Mouse (Mus musculus) retina, postnatal 7 days (tissue): ENCODE measurements around the gene Hmga1b.
A peak's percentile ranks its signal among the peaks of the same experiment; 100 is the strongest.
"Not testable (repeated sequence)": the region's sequence is repeated elsewhere in the genome, so short reads cannot be mapped to it uniquely, and the experiment has no call there.

Experiments
- DNase-seq: peaks from one replicate; pipeline ENCODE4 v3.0.0-alpha.2; 2012; ENCODE audit warnings: low read depth, low spot score

Gene Hmga1b

GRCm38 (mm10) chr11:120762672-120763041, at the start of gene Hmga1b:
Gene Hmga1b (plus strand): TSS chr11:120762794.
- not testable (repeated sequence) for DNase-seq

- peak; percentile 96 for DNase-seq
Measured at GRCm38 (mm10) chr11:120713580-120714518, 48.7 kb upstream of the Hmga1b start, which contains the start of the genes Cenpx and Lrrc45. Gene Cenpx (minus strand): TSS chr11:120713738. Gene Lrrc45 (plus strand): TSS chr11:120713925.

- DNase-seq, result no peak
Measured at GRCm38 (mm10) chr11:120714546-120714945, 48.0 kb upstream of the Hmga1b start.

GRCm38 (mm10) chr11:120715131-120715530, 47.5 kb upstream of the Hmga1b start:
- DNase-seq, result no peak

- DNase-seq, result no peak
Measured at GRCm38 (mm10) chr11:120719242-120719641, 43.4 kb upstream of the Hmga1b start.

- DNase-seq, result no peak
Measured at GRCm38 (mm10) chr11:120719841-120720376, 42.7 kb upstream of the Hmga1b start.

- DNase-seq, result peak; percentile 93
Measured at GRCm38 (mm10) chr11:120720450-120720849, 42.1 kb upstream of the Hmga1b start.

GRCm38 (mm10) chr11:120721124-120722066, 41.2 kb upstream of the Hmga1b start, which contains the start of gene Rac3:
Gene Rac3 (plus strand): TSS chr11:120721470.
- no peak for DNase-seq

GRCm38 (mm10) chr11:120722067-120722630, 40.4 kb upstream of the Hmga1b start:
- DNase-seq, result no peak

- no peak for DNase-seq
Measured at GRCm38 (mm10) chr11:120722761-120723382, 39.7 kb upstream of the Hmga1b start.

GRCm38 (mm10) chr11:120723509-120723908, 39.1 kb upstream of the Hmga1b start:
- no peak for DNase-seq

- no peak for DNase-seq
Measured at GRCm38 (mm10) chr11:120726243-120727168, 36.1 kb upstream of the Hmga1b start.

- DNase-seq, result no peak
Measured at GRCm38 (mm10) chr11:120727169-120727527, 35.4 kb upstream of the Hmga1b start, which contains the start of gene Dcxr. Gene Dcxr (minus strand): TSS chr11:120727281.

- DNase-seq, result no peak
Measured at GRCm38 (mm10) chr11:120727564-120727963, 35.0 kb upstream of the Hmga1b start.

GRCm38 (mm10) chr11:120728530-120729240, 33.9 kb upstream of the Hmga1b start:
- no peak for DNase-seq

- DNase-seq, result not testable (repeated sequence)
Measured at GRCm38 (mm10) chr11:120729432-120730050, 33.1 kb upstream of the Hmga1b start.

- no peak for DNase-seq
Measured at GRCm38 (mm10) chr11:120730331-120730870, 32.2 kb upstream of the Hmga1b start.

GRCm38 (mm10) chr11:120731395-120731794, 31.2 kb upstream of the Hmga1b start:
- no peak for DNase-seq
